Mouse (Mus musculus) CH12.LX (cell line): Measurements from ENCODE around the gene Brox.
"Not testable (repeated sequence)": the region's sequence is repeated elsewhere in the genome, so short reads cannot be mapped to it uniquely, and the experiment has no call there.

ENCODE experiments used
- CHD2 ChIP-seq: IDR thresholded peaks from 2 replicates; pipeline ENCODE4 v1.6.1; 2011; ENCODE audit warnings: low read length, improper control_type of control experiment
- CTCF ChIP-seq, 2 experiments: IDR thresholded peaks in 1 of 2; conservative IDR thresholded peaks in 1 of 2; 2 replicates each; pipeline ENCODE4 v1.5.1; 2011 to 2012; ENCODE audit warnings: low read depth in 2 of 2, low read length in 2 of 2, improper control_type of control experiment in 1 of 2, inconsistent platforms in 1 of 2, mild to moderate bottlenecking in 1 of 2, moderate library complexity in 1 of 2
- ELF1 ChIP-seq: IDR thresholded peaks from 2 replicates; pipeline ENCODE4 v1.6.1; 2014; ENCODE audit warnings: low read depth, mild to moderate bottlenecking, inconsistent platforms, low read length, improper control_type of control experiment
- EP300 ChIP-seq: IDR thresholded peaks from 2 replicates; pipeline ENCODE4 v1.6.1; 2011; ENCODE audit warnings: low read length, improper control_type of control experiment
- MAFK ChIP-seq: IDR thresholded peaks from 2 replicates; pipeline ENCODE4 v1.6.1; 2011; ENCODE audit warnings: low read length, improper control_type of control experiment; ENCODE audit not compliant: insufficient replicate concordance
- MAX ChIP-seq: IDR thresholded peaks from 2 replicates; pipeline ENCODE4 v1.6.1; 2011; ENCODE audit warnings: low read length, improper control_type of control experiment
- POLR2A ChIP-seq: IDR thresholded peaks from 2 replicates; pipeline ENCODE4 v1.6.1; 2011; ENCODE audit warnings: low read depth, mild to moderate bottlenecking, improper control_type of control experiment, low read length
- RCOR1 ChIP-seq: conservative IDR thresholded peaks from 2 replicates; pipeline ENCODE4 v1.6.1; 2012; ENCODE audit warnings: low read depth, mild to moderate bottlenecking, inconsistent platforms, low read length, improper control_type of control experiment
- SMC3 ChIP-seq: IDR thresholded peaks from 2 replicates; pipeline ENCODE4 v1.6.1; 2011; ENCODE audit warnings: low read depth, low read length, improper control_type of control experiment
- UBTF ChIP-seq: IDR thresholded peaks from 2 replicates; pipeline ENCODE4 v1.6.1; 2012; ENCODE audit warnings: low read depth, mild to moderate bottlenecking, inconsistent platforms, low read length, improper control_type of control experiment, moderate library complexity
- USF1 ChIP-seq: IDR thresholded peaks from 2 replicates; pipeline ENCODE4 v1.6.1; 2014; ENCODE audit warnings: low read depth, mild to moderate bottlenecking, inconsistent platforms, low read length, improper control_type of control experiment
- ZKSCAN1 ChIP-seq: IDR thresholded peaks from 2 replicates; pipeline ENCODE4 v1.6.1; 2012; ENCODE audit warnings: low read depth, inconsistent platforms, low read length, improper control_type of control experiment, borderline replicate concordance

- TF ChIP-seq EP300; USF1; ELF1; POLR2A; UBTF; CTCF (conservative IDR thresholded peaks at IDR 0.05 in 1 of 2, IDR thresholded peaks at IDR 0.05 in 1 of 2; ENCODE audit: low read depth in 2 of 2, low read length in 2 of 2); SMC3; MAX; ZKSCAN1; CHD2; MAFK; RCOR1: not testable (repeated sequence)
These were observed 45.8 kb upstream of the Brox start for GRCm38 (mm10) chr1:183342902-183343301.
